In genomic region chr10:13500473-13500872, GRCm38 (mm10) we compare ENCODE assay signal across 8 mouse cellular contexts. TPM values are rescaled to one million over a fixed set of nuclear protein-coding genes. Genes with fewer than 3 reads are reported as not detected.
DNase-seq lines count a peak whose midpoint lies in the region; ATAC-seq and TF ChIP-seq lines count a peak whose summit lies in the region.

No protein-coding gene starts in this region.

- peaks cover 30% of the 10 kb centered on the region for H3K4me1 ChIP-seq in heart, embryonic 12.5 days (replicated peaks)
- H3K4me1 ChIP-seq in heart, postnatal 0 days (ENCODE audit: control insufficient read depth, insufficient read depth) = peaks cover 20% of the 10 kb centered on the region
- H3K4me1 ChIP-seq in liver, postnatal 0 days (ENCODE audit: insufficient read depth) = peaks cover 10% of the 10 kb centered on the region
- H3K4me1 ChIP-seq in stomach, embryonic 16.5 days (ENCODE audit: control insufficient read depth, insufficient read depth, low read length) = peaks cover 9% of the 10 kb centered on the region; the same call in 1 of the 2 replicates

- TF ChIP-seq EP300 in heart, postnatal 0 days (IDR thresholded peaks at IDR 0.05; ENCODE audit: low read depth) = no peak
- no peak for TF ChIP-seq EP300 in liver, postnatal 0 days (IDR thresholded peaks at IDR 0.05; ENCODE audit: low read depth)

- H3K36me3 ChIP-seq in heart, embryonic 12.5 days = peaks cover 17% of the 10 kb centered on the region
- peaks cover 15% of the 10 kb centered on the region; the same call in 1 of the 2 replicates for H3K36me3 ChIP-seq in heart, postnatal 0 days (replicated peaks; ENCODE audit: control insufficient read depth, insufficient read depth, low read length)
- peaks cover 6% of the 10 kb centered on the region for H3K36me3 ChIP-seq in liver, postnatal 0 days (replicated peaks; ENCODE audit: insufficient read depth, low read length)
- 0 out of 2 replicates have a peak, but pooled peaks cover 2% of the 10 kb centered on the region for H3K36me3 ChIP-seq in stomach, embryonic 16.5 days (ENCODE audit: control insufficient read depth, insufficient read depth, low read length)

- no peak for TF ChIP-seq CTCF in heart, postnatal 0 days (IDR thresholded peaks at IDR 0.05; ENCODE audit: low read depth)
- no peak for TF ChIP-seq CTCF in liver, postnatal 0 days (IDR thresholded peaks at IDR 0.05; ENCODE audit: low read depth)

- WGBS in heart, embryonic 12.5 days = 48% methylated on average over 9 of the region's 9 CpGs
- 51% methylated on average over 9 of the region's 9 CpGs for WGBS in heart, postnatal 0 days
- 33% methylated on average over 9 of the region's 9 CpGs for WGBS in liver, postnatal 0 days (ENCODE audit: insufficient replicate concordance)
- WGBS in stomach, embryonic 16.5 days = 44% methylated on average over 9 of the region's 9 CpGs

- H3K4me2 ChIP-seq in heart, embryonic 12.5 days = peak overlapping the region; percentile 83
- peak overlapping the region; percentile 70 for H3K4me2 ChIP-seq in heart, postnatal 0 days (ENCODE audit: low read depth, low read length)
- peak overlapping the region; percentile 86 for H3K4me2 ChIP-seq in liver, postnatal 0 days (ENCODE audit: low read depth, low read length)
- H3K4me2 ChIP-seq in stomach, embryonic 16.5 days (ENCODE audit: low read depth, low read length) = peak overlapping the region; percentile 74

- no peaks in the 10 kb centered on the region for H3K27me3 ChIP-seq in heart, embryonic 12.5 days (replicated peaks)
- H3K27me3 ChIP-seq in heart, postnatal 0 days (ENCODE audit: control insufficient read depth, insufficient read depth, low read length) = no peaks in the 10 kb centered on the region
- no peaks in the 10 kb centered on the region for H3K27me3 ChIP-seq in liver, postnatal 0 days (ENCODE audit: insufficient read depth, low read length)
- H3K27me3 ChIP-seq in stomach, embryonic 16.5 days (ENCODE audit: control insufficient read depth, insufficient read depth, low read length) = no peaks in the 10 kb centered on the region

- DNase-seq in heart, adult 18-20 months = no peak
- DNase-seq in NIH3T3 (ENCODE audit: low read depth) = peak; percentile 11
- no peak for DNase-seq in heart, postnatal 0 days (ENCODE audit: low spot score)
- no peak for DNase-seq in liver, postnatal 0 days
- no peak for DNase-seq in layer of hippocampus, postnatal 25 days (ENCODE audit: extremely low spot score in 1 of 2, low spot score in 1 of 2)
- DNase-seq in left cerebral cortex, adult 11 months (ENCODE audit: low spot score) = no peak

- H3K9ac ChIP-seq in heart, embryonic 12.5 days = 0 out of 2 replicates have a peak overlapping the region, but pooled peaks have one; percentile 80
- peak overlapping the region; percentile 56 for H3K9ac ChIP-seq in heart, postnatal 0 days (replicated peaks; ENCODE audit: low read depth, low read length)
- H3K9ac ChIP-seq in liver, postnatal 0 days (replicated peaks) = peak overlapping the region; percentile 78
- H3K9ac ChIP-seq in stomach, embryonic 16.5 days (ENCODE audit: low read length) = peak overlapping the region; percentile 85

- no peaks in the 10 kb centered on the region for H3K9me3 ChIP-seq in heart, embryonic 12.5 days (replicated peaks)
- H3K9me3 ChIP-seq in heart, postnatal 0 days (replicated peaks; ENCODE audit: control insufficient read depth, low read length) = no peaks in the 10 kb centered on the region
- no peaks in the 10 kb centered on the region for H3K9me3 ChIP-seq in liver, postnatal 0 days (ENCODE audit: low read length)
- H3K9me3 ChIP-seq in stomach, embryonic 16.5 days (replicated peaks; ENCODE audit: control insufficient read depth, low read length) = no peaks in the 10 kb centered on the region

- peak overlapping the region; percentile 70 for H3K4me3 ChIP-seq in heart, embryonic 12.5 days
- peak overlapping the region; percentile 66 for H3K4me3 ChIP-seq in heart, postnatal 0 days (ENCODE audit: low read depth, low read length)
- peak overlapping the region; percentile 67 for H3K4me3 ChIP-seq in liver, postnatal 0 days (ENCODE audit: low read depth, low read length)
- peak overlapping the region; percentile 74 for H3K4me3 ChIP-seq in stomach, embryonic 16.5 days (replicated peaks; ENCODE audit: low read length)

- no peak for ATAC-seq in heart, embryonic 12.5 days (ENCODE audit: insufficient number of reproducible peaks, low FRiP score)
- no peak for ATAC-seq in heart, postnatal 0 days (ENCODE audit: insufficient read depth, low read depth)
- no peak for ATAC-seq in liver, postnatal 0 days
- ATAC-seq in stomach, embryonic 16.5 days (ENCODE audit: insufficient read depth, low FRiP score) = peak; percentile 7; the same call in 1 of the 2 replicates

- peak overlapping the region; percentile 4; the same call in 1 of the 2 replicates for H3K27ac ChIP-seq in heart, embryonic 12.5 days (ENCODE audit: poor library complexity, severe bottlenecking)
- peak overlapping the region; percentile 70 for H3K27ac ChIP-seq in heart, postnatal 0 days (ENCODE audit: low read depth)
- peak overlapping the region; percentile 60 for H3K27ac ChIP-seq in liver, postnatal 0 days (ENCODE audit: low read depth)
- peak overlapping the region; percentile 71 for H3K27ac ChIP-seq in stomach, embryonic 16.5 days (ENCODE audit: low read length)

RNA-seq across cellular contexts. Expression of gene Fuca2, which starts 1.1 kb away (rescaled TPM):
- 63.2 and 67.6 TPM in 2 replicates for polyA plus RNA-seq in heart, embryonic 12.5 days (2016; fragmentation: Nextera tagmentation; extraction: Ambion mirVana)
- 100 to 1,000 TPM; 173 to 185 TPM for total RNA-seq in heart, adult 18-20 months (2021)
- total RNA-seq in heart, postnatal 0 days (2014; rRNA removed; ENCODE audit: low replicate concordance) = 63.9 and 78.7 TPM in 2 replicates
- 289 and 361 TPM in 2 replicates for polyA plus RNA-seq in heart, postnatal 0 days (2015; fragmentation: Nextera tagmentation; extraction: Ambion mirVana)
- 35.8 and 39.8 TPM in 2 replicates for polyA plus RNA-seq in liver, postnatal 0 days (2015; fragmentation: Nextera tagmentation; extraction: Ambion mirVana)
- polyA plus RNA-seq in stomach, embryonic 16.5 days (2015; fragmentation: Nextera tagmentation; extraction: Ambion mirVana) = 101 and 105 TPM in 2 replicates
- 10 to 100 TPM; 38.5 to 46.5 TPM for total RNA-seq in layer of hippocampus, postnatal 25 days (2021)

RNA-seq across cellular contexts. Expression of gene Phactr2, which starts 26.3 kb away (rescaled TPM):
- polyA plus RNA-seq in heart, embryonic 12.5 days (2016; fragmentation: Nextera tagmentation; extraction: Ambion mirVana) = 58.1 and 65.7 TPM in 2 replicates
- total RNA-seq in heart, adult 18-20 months (2021) = 10 to 100 TPM; 43.4 to 45.7 TPM
- total RNA-seq in heart, postnatal 0 days (2014; rRNA removed; ENCODE audit: low replicate concordance) = 51.1 and 62.5 TPM in 2 replicates
- polyA plus RNA-seq in heart, postnatal 0 days (2015; fragmentation: Nextera tagmentation; extraction: Ambion mirVana) = 39.6 and 40.6 TPM in 2 replicates
- 4.9 and 5.4 TPM in 2 replicates for polyA plus RNA-seq in liver, postnatal 0 days (2015; fragmentation: Nextera tagmentation; extraction: Ambion mirVana)
- 24.3 and 26.4 TPM in 2 replicates for polyA plus RNA-seq in stomach, embryonic 16.5 days (2015; fragmentation: Nextera tagmentation; extraction: Ambion mirVana)
- total RNA-seq in layer of hippocampus, postnatal 25 days (2021) = 10 to 100 TPM; 20.1 to 20.6 TPM

RNA-seq across cellular contexts. Expression of gene Adat2, which starts 52.2 kb away (rescaled TPM):
- polyA plus RNA-seq in heart, embryonic 12.5 days (2016; fragmentation: Nextera tagmentation; extraction: Ambion mirVana) = 2.2 and 3.2 TPM in 2 replicates
- 1 to 10 TPM; 2.7 to 3.2 TPM for total RNA-seq in heart, adult 18-20 months (2021)
- total RNA-seq in heart, postnatal 0 days (2014; rRNA removed; ENCODE audit: low replicate concordance) = 0.99 TPM in 1 of 2 replicates, not detected in the other
- polyA plus RNA-seq in heart, postnatal 0 days (2015; fragmentation: Nextera tagmentation; extraction: Ambion mirVana) = 2.0 and 2.3 TPM in 2 replicates
- polyA plus RNA-seq in liver, postnatal 0 days (2015; fragmentation: Nextera tagmentation; extraction: Ambion mirVana) = 2.1 and 2.9 TPM in 2 replicates
- 3.8 and 4.0 TPM in 2 replicates for polyA plus RNA-seq in stomach, embryonic 16.5 days (2015; fragmentation: Nextera tagmentation; extraction: Ambion mirVana)
- 1 to 10 TPM; 8.1 to 8.9 TPM for total RNA-seq in layer of hippocampus, postnatal 25 days (2021)

RNA-seq across cellular contexts. Expression of gene Pex3, which starts 52.5 kb away (rescaled TPM):
- 20.2 and 20.4 TPM in 2 replicates for polyA plus RNA-seq in heart, embryonic 12.5 days (2016; fragmentation: Nextera tagmentation; extraction: Ambion mirVana)
- total RNA-seq in heart, adult 18-20 months (2021) = 10 to 100 TPM; 20.6 to 21.5 TPM
- total RNA-seq in heart, postnatal 0 days (2014; rRNA removed; ENCODE audit: low replicate concordance) = 31.0 and 46.8 TPM in 2 replicates
- 24.5 and 25.0 TPM in 2 replicates for polyA plus RNA-seq in heart, postnatal 0 days (2015; fragmentation: Nextera tagmentation; extraction: Ambion mirVana)
- 13.6 and 14.5 TPM in 2 replicates for polyA plus RNA-seq in liver, postnatal 0 days (2015; fragmentation: Nextera tagmentation; extraction: Ambion mirVana)
- 24.0 and 26.7 TPM in 2 replicates for polyA plus RNA-seq in stomach, embryonic 16.5 days (2015; fragmentation: Nextera tagmentation; extraction: Ambion mirVana)
- total RNA-seq in layer of hippocampus, postnatal 25 days (2021) = 10 to 100 TPM; 26.0 to 30.3 TPM

Comparison
In these comparisons a context has a peak if more than half of its experiments do, and no peak if none do; other contexts are left out.
1. H3K27ac ChIP-seq: peak in every context shown above with its lines; median percentile 71 in stomach, embryonic 16.5 days; 70 in heart, postnatal 0 days; 60 in liver, postnatal 0 days; 4 in heart, embryonic 12.5 days.